Mouse (Mus musculus) heart, postnatal 25 days (tissue): Measurements from ENCODE around the gene Scamp3. TPM values are rescaled to one million over a fixed set of nuclear protein-coding genes. Genes with fewer than 3 reads are reported as not detected.

Experiments
- DNase-seq: peaks from one replicate; pipeline ENCODE4 v3.0.0; 2022; ENCODE audit warnings: low spot score
- intact Hi-C: fragments of 180-260 bp; cut with DNase I; formaldehyde crosslinking; loops from one replicate; pipeline ENCODE4 v1.15.1; 2025
- microRNA-seq: library from miRNA; unstranded; fragments of <30 nt; microRNA quantifications from one replicate; pipeline ENCODE4 v1.2.0, GENCODE M21; 2022
- total RNA-seq, 2 experiments: library from RNA; stranded (reverse); gene quantifications; 2 replicates each; pipeline ENCODE4 v1.2.3; 2021

Gene Scamp3
- total RNA-seq, 2 experiments from 2014 or later = 48.9 to 50.2 TPM

DNA sequence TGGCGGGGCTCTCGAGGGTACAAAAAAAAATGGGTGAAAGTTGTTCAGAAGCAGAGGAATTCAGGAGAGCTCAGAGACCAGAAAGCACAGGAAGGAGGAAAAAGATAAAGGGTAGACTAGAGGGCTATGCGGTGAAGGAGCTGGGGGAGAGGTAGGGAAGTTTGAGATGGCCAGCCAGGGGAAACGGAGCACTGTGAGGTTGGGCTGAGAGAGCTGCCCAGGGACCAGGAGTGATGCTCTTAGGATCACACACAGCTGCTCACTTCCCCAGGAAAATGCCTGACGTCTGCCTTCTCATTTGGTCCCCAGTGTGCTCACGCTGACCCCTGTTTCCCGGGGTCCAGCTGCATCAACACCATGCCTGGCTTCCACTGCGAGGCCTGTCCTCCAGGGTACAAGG, 42.3 kb downstream of the Scamp3 start:
- no peak for DNase-seq
- intact Hi-C loops = no loop called here

DNA sequence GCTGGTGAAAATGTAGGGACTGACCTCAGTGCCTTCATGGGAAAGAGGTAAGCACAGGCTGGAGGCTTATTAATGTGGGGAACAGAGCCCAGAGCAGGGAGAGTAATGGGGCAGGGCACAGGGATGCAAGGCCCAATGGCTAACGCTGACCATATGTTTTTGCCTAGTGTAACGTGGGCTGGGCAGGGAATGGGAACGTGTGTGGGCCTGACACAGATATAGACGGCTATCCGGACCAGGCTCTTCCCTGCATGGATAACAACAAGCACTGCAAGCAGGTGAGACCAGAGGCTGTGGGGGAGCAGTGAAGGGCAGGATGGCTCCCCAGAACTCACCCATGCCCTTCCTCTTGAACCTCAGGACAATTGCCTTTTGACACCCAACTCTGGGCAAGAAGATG, 43.9 kb downstream of the Scamp3 start:
- intact Hi-C loops = no loop called here

DNA sequence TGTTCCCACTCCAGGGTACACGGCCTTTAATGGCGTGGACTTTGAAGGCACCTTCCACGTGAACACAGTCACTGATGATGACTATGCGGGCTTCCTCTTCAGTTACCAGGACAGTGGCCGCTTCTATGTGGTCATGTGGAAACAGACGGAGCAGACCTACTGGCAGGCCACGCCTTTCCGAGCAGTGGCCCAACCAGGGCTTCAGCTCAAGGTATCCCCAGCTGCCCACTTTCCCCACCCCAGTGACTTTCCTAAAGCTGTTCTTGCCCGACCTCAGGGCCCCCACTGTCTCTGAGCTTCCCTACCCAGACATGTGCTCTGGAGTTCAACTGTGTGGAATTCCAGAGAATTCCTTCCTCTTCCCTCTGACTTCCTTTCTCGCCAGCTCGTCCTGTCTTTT, 47.5 kb downstream of the Scamp3 start:
- intact Hi-C loops = no loop called here

More for the DNA sequence above, 43.9 kb downstream of the Scamp3 start:
- no peak for DNase-seq

DNA sequence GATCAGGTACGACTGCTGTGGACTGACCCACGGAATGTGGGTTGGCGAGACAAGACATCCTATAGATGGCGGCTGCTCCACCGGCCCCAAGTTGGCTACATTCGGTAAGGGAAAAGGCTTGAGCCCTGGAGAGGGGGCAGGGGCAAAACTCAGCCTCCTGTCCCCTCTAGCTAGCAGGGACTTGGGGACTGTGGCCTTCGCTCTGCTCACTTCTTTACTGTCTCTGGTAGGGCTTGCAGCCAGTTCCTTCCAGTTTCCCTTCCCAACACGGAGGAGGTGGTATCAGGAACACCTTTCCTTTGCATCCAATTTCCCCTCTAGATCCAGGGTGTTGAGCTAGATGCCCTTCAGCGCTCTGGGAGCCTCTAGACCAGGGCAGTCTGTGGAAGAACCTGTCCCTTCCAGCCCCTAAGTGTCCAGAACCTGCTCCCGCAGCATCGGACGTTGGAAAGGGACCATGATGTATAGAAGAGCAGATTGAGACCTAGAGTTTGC, 48.1 kb downstream of the Scamp3 start:
- DNase-seq = no peak
- intact Hi-C loops = no loop called here

More for the DNA sequence above, 47.5 kb downstream of the Scamp3 start:
- no peak for DNase-seq

DNA sequence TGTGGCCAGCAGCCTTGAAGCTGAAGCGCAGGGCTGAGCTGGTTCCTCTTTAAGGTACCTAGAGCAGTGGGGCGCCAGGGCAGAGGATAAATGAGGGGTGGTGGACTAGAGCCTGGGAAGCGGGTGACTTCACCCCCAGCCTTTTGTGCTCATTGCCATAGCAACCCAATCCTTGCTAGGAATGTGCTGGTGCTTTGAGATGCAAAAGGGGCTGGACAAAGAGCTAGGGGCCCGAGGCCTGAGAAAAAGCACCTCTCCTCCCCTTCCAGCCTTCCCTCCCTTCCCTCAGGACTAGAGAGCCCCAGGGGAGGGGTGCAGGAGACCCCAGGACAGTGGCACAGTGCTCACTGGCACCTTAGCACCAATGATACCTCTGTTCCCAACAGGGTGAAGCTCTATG, 48.6 kb downstream of the Scamp3 start:
- DNase-seq = no peak
- intact Hi-C loops = no loop called here

DNA sequence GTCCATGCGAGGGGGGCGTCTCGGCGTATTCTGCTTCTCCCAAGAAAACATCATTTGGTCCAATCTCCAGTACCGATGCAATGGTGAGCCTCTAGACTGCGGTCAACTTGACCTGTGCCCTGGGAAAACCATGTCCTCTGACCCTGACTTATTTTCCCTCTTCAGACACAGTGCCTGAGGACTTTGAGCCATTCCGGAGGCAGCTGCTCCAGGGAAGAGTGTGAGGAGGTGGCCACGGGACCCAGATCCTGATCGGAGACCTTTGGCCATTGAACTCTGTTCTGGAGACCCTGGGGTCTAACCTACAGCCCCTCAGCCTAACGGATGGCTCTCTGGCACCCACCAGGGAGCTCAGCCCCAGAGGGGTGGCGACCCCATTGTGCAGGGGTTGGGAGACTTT, 49.1 kb downstream of the Scamp3 start:
- DNase-seq = no peak
- intact Hi-C loops = no loop called here

DNA sequence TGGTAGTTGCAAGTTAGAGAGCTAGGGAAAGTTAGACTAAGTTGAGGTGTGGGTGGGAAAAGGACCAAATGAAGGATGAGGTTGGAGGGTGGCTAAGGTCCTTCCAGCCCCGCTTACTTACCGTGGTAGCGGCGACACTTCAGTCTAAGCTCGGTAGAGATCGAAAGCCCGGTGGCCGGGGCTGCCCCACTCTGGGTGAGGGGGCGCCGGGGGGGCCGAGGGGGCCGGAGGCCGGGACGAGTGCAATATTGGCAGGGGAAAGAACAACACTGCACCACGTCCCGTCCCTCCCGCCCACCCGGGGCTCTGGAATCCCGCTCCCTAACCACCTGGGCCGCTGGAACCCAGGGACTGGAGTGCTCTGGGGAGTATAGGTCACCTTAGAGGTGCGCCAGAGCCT, 49.6 kb downstream of the Scamp3 start, which contains the start of gene Mtx1:
Gene Mtx1 (minus strand): TSS at position 189 of the 400 bp plus-strand sequence.
- intact Hi-C loops = no loop called here
- no peak for DNase-seq

DNA sequence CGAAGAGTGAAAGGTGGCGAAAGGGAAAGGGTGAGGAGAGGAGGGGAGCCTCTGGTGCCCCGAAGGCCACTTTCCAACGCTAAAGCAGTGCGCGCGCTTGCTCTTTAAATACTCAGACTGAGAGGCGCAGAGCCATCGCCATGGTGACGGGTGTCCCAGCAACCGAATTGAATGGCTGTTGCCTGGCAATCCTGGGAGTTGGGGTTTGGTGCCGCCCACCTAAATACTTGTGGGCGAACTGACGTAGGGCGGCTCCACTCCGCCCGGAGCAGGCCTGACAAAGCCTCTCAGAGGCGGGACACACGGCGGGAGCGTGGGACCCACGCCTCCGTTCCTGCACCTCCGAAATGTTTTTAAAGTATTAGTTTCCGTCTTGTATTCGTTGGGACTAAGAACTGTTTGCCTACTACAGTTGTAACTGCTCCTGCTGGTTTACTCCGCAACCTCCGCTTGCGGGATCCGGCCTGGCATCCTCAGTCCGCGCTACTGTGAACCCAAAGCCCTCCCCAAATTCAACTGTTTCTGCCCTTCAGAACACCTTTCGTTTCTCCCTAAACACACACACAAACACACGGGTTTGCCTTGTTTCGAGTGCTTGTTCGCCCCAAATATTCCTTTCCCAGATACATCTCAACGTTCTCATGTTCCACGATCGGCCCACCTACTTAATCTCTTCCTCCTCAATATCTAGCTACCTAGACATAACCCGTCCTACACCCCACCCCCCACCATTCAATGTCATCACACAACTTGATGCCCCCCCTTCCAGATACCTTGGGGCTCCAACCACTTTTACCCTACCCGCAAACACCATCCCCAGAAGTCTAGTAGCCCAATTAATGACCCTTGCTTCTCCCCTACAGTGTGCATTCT, 50.3 kb downstream of the Scamp3 start:
- intact Hi-C loops = no loop called here
- peak; percentile 79 for DNase-seq

DNA sequence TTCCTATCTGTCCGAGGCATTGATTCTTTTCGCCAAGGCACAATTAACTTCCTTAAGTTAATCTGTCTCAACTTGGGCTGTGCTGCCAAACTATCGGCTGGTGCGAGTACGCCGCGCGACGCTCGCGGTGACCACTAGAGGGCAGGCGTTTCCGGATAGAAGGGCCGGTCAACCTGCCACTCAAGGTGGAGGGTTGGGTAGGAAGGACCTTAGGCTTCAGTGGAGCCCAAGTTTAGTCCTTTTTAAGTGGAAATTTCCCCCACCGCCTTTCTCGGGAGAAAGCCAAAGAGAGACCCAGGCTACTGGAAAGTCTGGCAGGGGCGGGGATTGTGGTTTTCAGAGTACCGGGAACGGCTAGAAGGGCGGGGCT, 50.9 kb downstream of the Scamp3 start:
- intact Hi-C loops = no loop called here
- peak; percentile 76 for DNase-seq

DNA sequence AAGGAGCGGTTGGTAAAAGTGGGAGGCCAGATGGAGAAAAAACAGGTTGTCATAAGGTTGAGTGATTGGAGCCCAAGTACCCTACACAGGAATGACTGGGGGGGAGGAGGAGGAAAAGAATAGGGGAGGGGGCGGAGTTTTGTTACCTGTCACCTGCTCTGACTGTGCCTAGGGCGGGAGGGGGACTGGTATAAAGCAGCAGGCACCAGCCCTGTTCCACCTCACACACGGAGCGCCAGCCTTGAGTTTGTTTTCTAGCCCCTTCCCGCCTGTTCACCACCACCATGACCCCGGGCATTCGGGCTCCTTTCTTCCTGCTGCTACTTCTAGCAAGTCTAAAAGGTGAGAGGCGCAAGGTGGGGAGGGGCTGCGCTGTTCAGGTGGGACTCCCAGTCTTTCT, 51.6 kb downstream of the Scamp3 start, which contains the start of gene Muc1:
Gene Muc1 (plus strand): TSS at position 222 of the 400 bp plus-strand sequence.
- intact Hi-C loops = no loop called here
- DNase-seq = no peak

DNA sequence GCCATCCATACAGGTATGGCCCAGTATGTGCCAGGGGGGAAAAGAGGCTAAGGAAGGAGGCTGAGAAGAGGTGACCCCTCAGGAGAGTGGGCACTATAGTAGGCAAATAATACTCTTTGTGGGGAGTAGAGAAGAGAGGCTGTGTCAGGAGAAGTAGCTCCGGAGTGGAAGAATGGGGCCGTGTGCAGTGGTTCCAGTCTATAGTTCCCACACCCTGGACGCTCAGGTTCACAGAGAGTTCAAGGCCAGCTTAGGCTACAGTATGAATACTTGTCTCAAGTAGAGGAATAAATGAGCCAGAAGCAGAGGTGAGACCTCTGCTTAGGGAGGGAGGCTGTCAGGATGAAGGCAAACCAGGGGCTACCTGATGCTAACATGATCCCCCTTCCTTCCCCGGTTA, 52.0 kb downstream of the Scamp3 start:
- DNase-seq = no peak
- intact Hi-C loops = no loop called here

DNA sequence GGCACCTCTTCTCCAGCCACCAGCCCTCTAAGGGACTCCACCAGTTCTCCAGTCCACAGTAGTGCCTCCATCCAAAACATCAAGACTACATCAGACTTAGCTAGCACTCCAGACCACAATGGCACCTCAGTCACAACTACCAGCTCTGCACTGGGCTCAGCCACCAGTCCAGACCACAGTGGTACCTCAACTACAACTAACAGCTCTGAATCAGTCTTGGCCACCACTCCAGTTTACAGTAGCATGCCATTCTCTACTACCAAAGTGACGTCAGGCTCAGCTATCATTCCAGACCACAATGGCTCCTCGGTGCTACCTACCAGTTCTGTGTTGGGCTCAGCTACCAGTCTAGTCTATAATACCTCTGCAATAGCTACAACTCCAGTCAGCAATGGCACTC, 53.3 kb downstream of the Scamp3 start:
- no peak for DNase-seq
- intact Hi-C loops = no loop called here

DNA sequence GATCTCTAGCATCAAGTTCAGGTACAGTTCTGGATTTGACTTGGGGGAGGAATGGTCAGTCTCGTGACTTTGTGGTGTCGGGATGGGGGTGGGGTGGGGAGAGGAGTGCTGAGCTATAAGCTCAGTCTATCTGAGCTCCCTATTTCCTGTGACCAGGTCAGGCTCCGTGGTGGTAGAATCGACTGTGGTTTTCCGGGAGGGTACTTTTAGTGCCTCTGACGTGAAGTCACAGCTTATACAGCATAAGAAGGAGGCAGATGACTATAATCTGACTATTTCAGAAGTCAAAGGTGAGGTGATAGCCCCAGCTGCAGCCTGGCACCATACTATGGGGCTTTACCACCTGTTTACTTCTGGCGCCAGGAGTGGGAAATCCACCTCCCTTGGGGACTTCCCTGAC, 54.1 kb downstream of the Scamp3 start:
- intact Hi-C loops = no loop called here
- no peak for DNase-seq

DNA sequence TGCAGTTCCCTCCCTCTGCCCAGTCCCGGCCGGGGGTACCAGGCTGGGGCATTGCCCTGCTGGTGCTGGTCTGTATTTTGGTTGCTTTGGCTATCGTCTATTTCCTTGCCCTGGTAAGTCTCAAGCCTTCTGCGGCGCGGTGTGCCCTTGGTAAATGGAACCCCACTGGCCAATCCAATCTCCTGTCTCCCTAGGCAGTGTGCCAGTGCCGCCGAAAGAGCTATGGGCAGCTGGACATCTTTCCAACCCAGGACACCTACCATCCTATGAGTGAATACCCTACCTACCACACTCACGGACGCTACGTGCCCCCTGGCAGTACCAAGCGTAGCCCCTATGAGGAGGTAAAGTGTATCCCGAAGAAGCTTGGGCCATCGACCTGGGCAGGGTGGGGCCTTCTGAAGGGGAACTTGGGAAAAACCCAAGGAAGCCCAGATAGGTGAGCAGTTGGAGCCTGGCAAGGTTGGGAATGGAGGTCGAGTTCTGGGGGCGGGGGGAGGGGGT, 54.6 kb downstream of the Scamp3 start:
- no peak for DNase-seq
- intact Hi-C loops = no loop called here

Small RNA genes lying within 50 kb of the gene (microRNA-seq; reads per million reads assigned to microRNA genes)
- gene Mir92b = 58.1 reads per million, percentile 51 among the genes with 10 or more reads in this experiment

Other genes with a start within 250 kb of the Scamp3 start
- 10 to 100 TPM; 32.0 to 37.0 TPM for gene Ash1l, start 226.9 kb upstream of the Scamp3 start, total RNA-seq
- gene Dap3, start 226.3 kb upstream of the Scamp3 start, total RNA-seq = 100 to 1,000 TPM; 138 to 145 TPM
- gene Rusc1, start 84.2 kb upstream of the Scamp3 start, total RNA-seq = 10 to 100 TPM; 20.0 to 22.5 TPM
- not detected for gene Gm43738, start 76.4 kb upstream of the Scamp3 start, total RNA-seq
- 10 to 100 TPM; 20.7 to 22.3 TPM for gene Fdps, start 75.5 kb upstream of the Scamp3 start, total RNA-seq
- gene Pklr, start 41.3 kb upstream of the Scamp3 start, total RNA-seq = not detected
- gene Hcn3, start 17.3 kb upstream of the Scamp3 start, total RNA-seq = under 1 TPM; 0.16 to 0.61 TPM
- gene Clk2, start 12.7 kb upstream of the Scamp3 start, total RNA-seq = 10 to 100 TPM; 18.1 to 18.7 TPM
- gene Fam189b, start 5.7 kb downstream of the Scamp3 start, total RNA-seq = 1 to 10 TPM; 5.2 to 5.7 TPM
- gene Gba, start 25.5 kb downstream of the Scamp3 start, total RNA-seq = 10 to 100 TPM; 18.2 to 20.9 TPM
- gene Thbs3, start 37.7 kb downstream of the Scamp3 start, total RNA-seq = 1 to 10 TPM; 6.1 to 7.2 TPM
- 10 to 100 TPM; 62.3 to 62.6 TPM for gene Mtx1, start 49.6 kb downstream of the Scamp3 start, total RNA-seq
- under 1 TPM; 0.22 to 0.39 TPM for gene Muc1, start 51.6 kb downstream of the Scamp3 start, total RNA-seq
- 10 to 100 TPM; 73.5 to 87.6 TPM for gene Krtcap2, start 68.5 kb downstream of the Scamp3 start, total RNA-seq
- gene Trim46, start 68.8 kb downstream of the Scamp3 start, total RNA-seq = under 1 TPM; 0.47 to 0.59 TPM
- 10 to 100 TPM; 51.7 to 53.9 TPM for gene Dpm3, start 81.9 kb downstream of the Scamp3 start, total RNA-seq
- 10 to 100 TPM; 21.0 TPM for gene Slc50a1, start 93.1 kb downstream of the Scamp3 start, total RNA-seq
- gene Efna1, start 103.7 kb downstream of the Scamp3 start, total RNA-seq = 10 to 100 TPM; 29.4 to 33.5 TPM
- gene Efna3, start 145.5 kb downstream of the Scamp3 start, total RNA-seq = under 1 TPM in 1 of 2 experiments, not detected in 1; 0.31 TPM
- gene Efna4, start 160.6 kb downstream of the Scamp3 start, total RNA-seq = under 1 TPM; 0.31 to 0.47 TPM
- 10 to 100 TPM; 52.7 to 68.7 TPM for gene Adam15, start 172.5 kb downstream of the Scamp3 start, total RNA-seq
- not detected for gene Dcst2, start 184.5 kb downstream of the Scamp3 start, total RNA-seq
- gene Dcst1, start 187.8 kb downstream of the Scamp3 start, total RNA-seq = not detected
- gene Zbtb7b, start 217.3 kb downstream of the Scamp3 start, total RNA-seq = 10 to 100 TPM; 20.6 to 25.1 TPM
- under 1 TPM; 0.23 to 0.59 TPM for gene Lenep, start 225.3 kb downstream of the Scamp3 start, total RNA-seq
- 10 to 100 TPM; 57.5 to 60.8 TPM for gene Flad1, start 234.4 kb downstream of the Scamp3 start, total RNA-seq
- gene Cks1b, start 240.9 kb downstream of the Scamp3 start, total RNA-seq = 1 to 10 TPM; 4.1 to 4.7 TPM
- gene Shc1, start 241.0 kb downstream of the Scamp3 start, total RNA-seq = 10 to 100 TPM; 35.7 to 35.8 TPM